Mouse (Mus musculus): ENCODE measurements around the gene Mms19. TPM values are rescaled to one million over a fixed set of nuclear protein-coding genes. Genes with fewer than 3 reads are reported as not detected.

The Mms19 gene
- total RNA-seq (2023) = 100 to 1,000 TPM in 1 of 2 experiments, 10 to 100 TPM in 1; 79.2 to 111 TPM

GRCm38 (mm10) chr19:41980819-41981594, at the start of gene Mms19:
Gene Mms19, minus strand, starts transcription at chr19:41981157.

GRCm38 (mm10) chr19:41981595-41981927, 604 bp upstream of the Mms19 start, which contains the start of gene Ubtd1:
Gene Ubtd1, plus strand, starts transcription at chr19:41981763.

GRCm38 (mm10) chr19:41933179-41934086, 47.5 kb downstream of the Mms19 start, which contains the start of the genes Exosc1 and Zdhhc16:
Gene Exosc1, minus strand, starts transcription at chr19:41933423.
Gene Zdhhc16, plus strand, starts transcription at chr19:41933480.

GRCm38 (mm10) chr19:41911178-41912073, 69.5 kb downstream of the Mms19 start, which contains the start of gene Pgam1:
Gene Pgam1, plus strand, starts transcription at chr19:41911923.

GRCm38 (mm10) chr19:41895460-41896318, 85.3 kb downstream of the Mms19 start, which contains the start of gene Rrp12:
Gene Rrp12, minus strand, starts transcription at chr19:41896173.

Other genes starting within 250 kb of the Mms19 start
- gene Slit1, start 237.5 kb downstream of the Mms19 start, total RNA-seq (2023) = under 1 TPM; 0.21 to 0.41 TPM
- gene Arhgap19, start 179.1 kb downstream of the Mms19 start, total RNA-seq (2023) = 1 to 10 TPM; 3.2 to 3.4 TPM
- gene Frat1, start 151.2 kb downstream of the Mms19 start, total RNA-seq (2023) = 10 to 100 TPM; 30.6 to 34.9 TPM
- gene Frat2, start 133.0 kb downstream of the Mms19 start, total RNA-seq (2023) = 10 to 100 TPM; 38.2 to 44.8 TPM
- gene Rrp12, start 85.0 kb downstream of the Mms19 start, total RNA-seq (2023) = 10 to 100 TPM; 25.6 to 27.8 TPM
- gene Pgam1, start 69.2 kb downstream of the Mms19 start, total RNA-seq (2023) = 100 to 1,000 TPM; 102 to 106 TPM
- gene Exosc1, start 47.7 kb downstream of the Mms19 start, total RNA-seq (2023) = 10 to 100 TPM; 53.8 to 57.0 TPM
- 10 to 100 TPM; 40.3 to 41.5 TPM for gene Zdhhc16, start 47.7 kb downstream of the Mms19 start, total RNA-seq (2023)
- gene Ubtd1, start 606 bp upstream of the Mms19 start, total RNA-seq (2023) = 1 to 10 TPM; 8.8 to 9.3 TPM
- not detected for gene Ankrd2, start 54.8 kb upstream of the Mms19 start, total RNA-seq (2023)
- gene Hoga1, start 64.5 kb upstream of the Mms19 start, total RNA-seq (2023) = not detected
- not detected for gene 4933411K16Rik, start 71.1 kb upstream of the Mms19 start, total RNA-seq (2023)
- under 1 TPM in 1 of 2 experiments, not detected in 1; 0.29 TPM for gene Morn4, start 105.2 kb upstream of the Mms19 start, total RNA-seq (2023)
- gene Pi4k2a, start 109.3 kb upstream of the Mms19 start, total RNA-seq (2023) = 10 to 100 TPM; 40.8 to 42.0 TPM
- 1 to 10 TPM; 1.1 to 4.1 TPM for gene Avpi1, start 147.9 kb upstream of the Mms19 start, total RNA-seq (2023)
- gene Marveld1, start 166.2 kb upstream of the Mms19 start, total RNA-seq (2023) = 1 to 10 TPM in 1 of 2 experiments, under 1 TPM in 1; 0.77 to 1.2 TPM
- gene Zfyve27, start 182.8 kb upstream of the Mms19 start, total RNA-seq (2023) = 10 to 100 TPM; 80.3 to 86.8 TPM
- gene Sfrp5, start 221.1 kb upstream of the Mms19 start, total RNA-seq (2023) = not detected

All from B cell, adult 67 days (primary cell).